In the genomic region with DNA sequence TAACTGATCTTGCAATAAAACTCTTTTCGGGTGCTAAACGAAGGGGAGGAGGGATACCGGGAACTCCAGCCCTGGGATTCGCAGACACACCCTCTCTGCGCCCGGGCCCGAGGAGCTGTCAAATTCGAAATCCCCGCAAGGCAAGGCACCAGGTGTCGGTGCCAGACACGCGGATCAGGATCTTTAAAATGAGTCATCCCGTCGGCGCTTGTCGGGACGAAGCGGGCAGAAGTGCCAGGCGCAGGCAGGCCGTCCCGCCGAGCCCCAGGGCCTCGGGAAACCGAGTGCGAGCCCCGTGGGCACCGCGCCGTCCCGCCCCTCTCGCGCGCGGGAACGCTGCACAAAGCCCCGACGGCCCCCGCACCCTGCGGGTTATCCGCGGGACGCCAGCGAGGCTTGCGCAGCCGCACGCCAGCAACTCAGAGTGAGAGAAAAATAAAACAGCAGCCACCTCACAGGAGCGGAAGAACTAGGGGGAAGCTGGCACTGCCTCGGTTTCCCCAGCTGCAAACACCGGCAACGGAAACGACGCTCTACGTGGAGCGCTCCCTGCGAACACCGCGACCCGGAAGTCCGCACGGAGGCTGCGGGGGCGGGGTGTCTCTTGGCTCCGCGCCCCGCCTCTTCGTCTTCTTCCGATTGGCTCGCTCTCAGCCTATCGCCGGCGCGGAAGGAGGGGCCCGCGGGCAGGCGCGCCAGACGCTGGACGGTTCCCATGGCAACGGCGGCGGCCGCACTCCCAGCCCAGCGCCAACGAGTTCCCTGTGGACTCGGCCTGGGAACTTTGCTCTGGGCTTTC, we compare ENCODE assay signal across 8 mouse cellular contexts. TPM values are rescaled to one million over a fixed set of nuclear protein-coding genes. Genes with fewer than 3 reads are reported as not detected.
DNase-seq lines count a peak whose midpoint lies in the region; ATAC-seq and TF ChIP-seq lines count a peak whose summit lies in the region.

A gene (minus strand): TSS at position 588 of the 799 bp plus-strand sequence.

- no peak for TF ChIP-seq CTCF in cortical plate, adult 2 months (IDR thresholded peaks at IDR 0.05; ENCODE audit: extremely low read depth, insufficient read depth, low read length)

- peak within 1 kb of the TSS; percentile 34; the same call in 1 of the 2 replicates for H3K27ac ChIP-seq in cortical plate, adult 2 months (ENCODE audit: insufficient read depth, low read length)

- ATAC-seq in activated CD4-positive, CD25-positive, alpha-beta regulatory T cell, adult 4 months: peak; percentile 98

- H3K4me1 ChIP-seq in cortical plate, adult 2 months (ENCODE audit: control insufficient read depth, insufficient read depth, low read length): no peaks in the 10 kb centered on the region
- H3K4me1 ChIP-seq in megakaryocyte, embryonic 14.5 days: peaks cover 23% of the 10 kb centered on the region

- no peaks in the 10 kb centered on the region for H3K9me3 ChIP-seq in megakaryocyte, embryonic 14.5 days

- H3K4me3 ChIP-seq in cortical plate, adult 2 months (ENCODE audit: insufficient read depth, low read length): peak within 1 kb of the TSS; percentile 72
- H3K4me3 ChIP-seq in megakaryocyte, embryonic 14.5 days (replicated peaks): peak within 1 kb of the TSS; percentile 96

- peak; percentile 58; the same call in 1 of the 2 replicates for TF ChIP-seq POLR2A in cortical plate, adult 2 months (IDR thresholded peaks at IDR 0.05; ENCODE audit: extremely low read depth, insufficient read depth, low read length)

- peak; percentile 94 to 96 for DNase-seq in gastrocnemius, adult 8-10 months (ENCODE audit: low spot score in 2 of 2)
- DNase-seq in hindlimb bud, embryonic 11.5 days (ENCODE audit: extremely low spot score, low read depth, low spot score): peak; percentile 61
- peak; percentile 92 to 96 for DNase-seq in left cerebral cortex, adult 8-10 months (ENCODE audit: low spot score in 2 of 2)
- DNase-seq in right cerebral cortex, postnatal 10 days (ENCODE audit: low spot score in 2 of 2): peak; percentile 98 to 99
- peak; percentile 97 for DNase-seq in urinary bladder, postnatal 25 days (ENCODE audit: low spot score)

- H3K27me3 ChIP-seq in megakaryocyte, embryonic 14.5 days (replicated peaks): peaks cover 20% of the 10 kb centered on the region

- peaks cover 19% of the 10 kb centered on the region for H3K36me3 ChIP-seq in megakaryocyte, embryonic 14.5 days (replicated peaks; ENCODE audit: low read length)

RNA-seq across cellular contexts. Expression of the gene that starts here (rescaled TPM):
- polyA plus RNA-seq in activated CD4-positive, CD25-positive, alpha-beta regulatory T cell, adult 4 months (2017; shearing (Covaris generic)): 1 to 10 TPM; 7.1 to 8.4 TPM
- polyA plus RNA-seq in cortical plate, adult 2 months (2012; rRNA removed): 9.2 and 9.4 TPM in 2 replicates
- 1 to 10 TPM; 4.2 to 5.5 (median 5.2) TPM for total RNA-seq in gastrocnemius, adult 8-10 months (2022)
- 10 to 100 TPM; 10.0 to 12.4 (median 12.0) TPM for total RNA-seq in left cerebral cortex, adult 8-10 months (2022)
- 0.29 TPM in 1 of 2 replicates, not detected in the other for polyA plus RNA-seq in megakaryocyte, embryonic 14.5 days (2012; ENCODE audit: insufficient read depth, low replicate concordance)

Comparison
In these comparisons a context has a peak if more than half of its experiments do, and no peak if none do; other contexts are left out.
1. Peak in every context shown above with its lines: DNase-seq, ATAC-seq, H3K4me3 ChIP-seq and H3K27ac ChIP-seq.